Mouse (Mus musculus) heart, postnatal 0 days (tissue): ENCODE data around the gene Slc35f3.

Experiments used
- CTCF ChIP-seq: IDR thresholded peaks from 2 replicates; pipeline ENCODE4 v1.5.1; 2016; ENCODE audit warnings: antibody characterized with exemption, control low read depth, low read depth
- EP300 ChIP-seq: IDR thresholded peaks from 2 replicates; pipeline ENCODE4 v1.6.1; 2016; ENCODE audit warnings: antibody characterized with exemption, low read depth

DNA sequence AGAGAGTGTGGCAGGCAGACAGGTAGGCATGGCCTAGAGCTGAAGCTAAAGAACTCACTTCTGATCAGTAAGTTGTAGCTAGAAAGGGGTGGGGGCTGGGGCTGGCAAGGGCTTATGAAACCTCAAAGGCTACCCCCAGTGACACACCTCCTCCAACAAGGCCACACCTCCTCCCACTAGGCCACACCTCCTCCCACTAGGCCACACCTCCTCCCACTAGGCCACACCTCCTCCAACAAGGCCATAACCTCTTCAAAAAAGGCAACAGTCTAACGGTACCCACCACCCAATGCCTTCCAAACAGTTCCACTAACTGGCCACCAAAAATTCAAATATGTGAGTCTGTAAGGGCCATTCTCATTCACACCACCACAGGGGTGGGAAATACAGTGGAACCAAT, 54.9 kb downstream of the Slc35f3 start:
- TF ChIP-seq CTCF, result no peak
- TF ChIP-seq EP300, result no peak
